Mouse (Mus musculus): ENCODE results near the gene Ric3. TPM values are rescaled to one million over a fixed set of nuclear protein-coding genes. Genes with fewer than 3 reads are reported as not detected.

Ric3 gene
- polyA plus RNA-seq, 1 experiment from 2014 or later: 5.1 TPM

DNA sequence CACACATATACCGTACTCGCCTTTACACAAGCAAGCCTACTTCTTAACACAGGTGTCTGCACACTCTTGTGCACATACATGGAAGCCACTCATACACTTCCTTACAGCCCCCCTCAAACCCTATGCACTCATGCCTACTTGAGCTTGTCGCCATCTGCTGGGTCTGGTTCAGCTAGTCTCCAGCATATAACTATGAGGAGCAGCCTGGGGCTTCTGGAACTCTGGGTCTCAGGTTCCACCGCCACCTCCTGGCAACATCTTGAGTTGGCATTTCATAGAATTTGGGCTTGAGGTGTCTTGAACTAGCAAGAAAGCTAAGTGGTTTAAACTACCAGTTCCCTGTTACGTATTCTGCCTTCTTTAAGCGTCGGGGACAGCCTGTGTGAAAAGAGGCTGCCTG is 63.9 kb downstream of the Ric3 start:
- Histone ChIP-seq H3K9me3 (ENCODE audit: control insufficient read depth, low read length) (no peaks in the 10 kb centered on the region), H3K27me3 (ENCODE audit: control insufficient read depth, insufficient read depth, low read length) (no peaks in the 10 kb centered on the region), H3K36me3 (ENCODE audit: control insufficient read depth, insufficient read depth, low read length) (no peaks in the 10 kb centered on the region), H3K27ac (replicated peaks; ENCODE audit: low read depth, low read length) (no peak overlapping the region), H3K4me2 (ENCODE audit: low read depth, severe bottlenecking) (no peak overlapping the region), H3K4me3 (ENCODE audit: low read depth, low read length) (no peak overlapping the region), H3K4me1 (ENCODE audit: control insufficient read depth, insufficient read depth, low read length) (no peaks in the 10 kb centered on the region), H3K9ac (ENCODE audit: low read length) (no peak overlapping the region)
- ATAC-seq (ENCODE audit: insufficient number of reproducible peaks, low FRiP score, low TSS enrichment, low read depth) (no peak), DNase-seq (ENCODE audit: low spot score) (no peak)
- WGBS: 86% methylated on average over 7 of the region's 7 CpGs

DNA sequence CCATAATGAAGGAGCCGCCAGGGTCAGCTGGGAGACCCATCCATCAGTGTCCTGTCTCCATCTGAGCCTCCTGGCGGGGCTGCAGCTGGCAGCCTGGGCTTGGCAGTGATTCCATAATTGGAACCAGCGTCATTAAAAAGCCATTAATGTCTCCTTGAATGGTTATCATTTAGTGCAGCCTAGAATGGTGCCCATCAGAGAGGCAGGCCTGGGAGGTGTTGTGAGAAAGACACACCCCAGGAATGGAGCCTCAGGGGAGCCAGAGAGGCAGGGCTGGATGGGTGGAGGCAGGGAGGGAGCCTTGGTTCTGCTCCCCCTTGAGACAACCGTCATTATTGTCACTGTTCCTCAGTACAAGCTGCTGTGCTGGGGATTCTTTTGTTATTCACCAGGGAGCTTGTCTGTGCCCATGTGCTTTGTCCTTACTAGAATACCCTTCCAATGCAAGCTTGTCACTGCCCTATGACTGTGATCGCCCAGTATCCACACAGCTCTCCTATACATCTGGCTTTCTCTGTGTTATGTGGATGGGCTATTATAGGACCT is 66.7 kb downstream of the Ric3 start:
- H3K4me2 ChIP-seq (ENCODE audit: low read depth, severe bottlenecking): no peak overlapping the region
- H3K4me3 ChIP-seq (ENCODE audit: low read depth, low read length): no peak overlapping the region
- H3K4me1 ChIP-seq (ENCODE audit: control insufficient read depth, insufficient read depth, low read length): peaks cover 2% of the 10 kb centered on the region; the same call in 1 of the 2 replicates
- no peak overlapping the region for H3K27ac ChIP-seq (replicated peaks; ENCODE audit: low read depth, low read length)
- H3K36me3 ChIP-seq (ENCODE audit: control insufficient read depth, insufficient read depth, low read length): no peaks in the 10 kb centered on the region
- peaks cover 5% of the 10 kb centered on the region for H3K27me3 ChIP-seq (ENCODE audit: control insufficient read depth, insufficient read depth, low read length)
- no peak for DNase-seq (ENCODE audit: low spot score)
- WGBS: 25% methylated on average over 5 of the region's 5 CpGs
- no peak for ATAC-seq (ENCODE audit: insufficient number of reproducible peaks, low FRiP score, low TSS enrichment, low read depth)
- no peak overlapping the region for H3K9ac ChIP-seq (ENCODE audit: low read length)
- no peaks in the 10 kb centered on the region for H3K9me3 ChIP-seq (ENCODE audit: control insufficient read depth, low read length)

DNA sequence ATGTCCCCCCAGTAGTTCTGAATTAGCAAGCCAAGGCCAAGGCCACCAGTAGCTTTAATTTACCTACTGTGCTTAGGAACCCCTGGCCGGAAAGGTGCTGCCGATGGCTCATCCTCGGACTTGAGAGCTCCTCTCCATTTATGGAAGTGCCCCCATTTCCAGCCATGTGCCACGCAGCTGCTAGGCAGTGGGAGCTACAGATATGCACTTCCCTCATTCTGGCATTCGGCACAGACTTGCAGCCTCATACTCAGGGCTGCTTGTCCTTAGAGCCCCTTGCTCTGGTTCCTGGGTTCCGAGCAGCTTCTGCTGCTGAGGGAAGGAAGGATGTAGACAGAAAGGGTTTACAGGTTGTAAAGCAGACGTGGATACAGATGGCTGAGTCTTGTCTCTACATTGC is 68.3 kb downstream of the Ric3 start:
- H3K9me3 ChIP-seq (ENCODE audit: control insufficient read depth, low read length): no peaks in the 10 kb centered on the region
- no peak overlapping the region for H3K27ac ChIP-seq (replicated peaks; ENCODE audit: low read depth, low read length)
- peaks cover 3% of the 10 kb centered on the region; the same call in 1 of the 2 replicates for H3K4me1 ChIP-seq (ENCODE audit: control insufficient read depth, insufficient read depth, low read length)
- no peak overlapping the region for H3K4me2 ChIP-seq (ENCODE audit: low read depth, severe bottlenecking)
- 80% methylated on average over 7 of the region's 7 CpGs for WGBS
- peaks cover 18% of the 10 kb centered on the region for H3K27me3 ChIP-seq (ENCODE audit: control insufficient read depth, insufficient read depth, low read length)
- DNase-seq (ENCODE audit: low spot score) (no peak), ATAC-seq (ENCODE audit: insufficient number of reproducible peaks, low FRiP score, low TSS enrichment, low read depth) (no peak)
- no peak overlapping the region for H3K4me3 ChIP-seq (ENCODE audit: low read depth, low read length)
- no peaks in the 10 kb centered on the region for H3K36me3 ChIP-seq (ENCODE audit: control insufficient read depth, insufficient read depth, low read length)
- H3K9ac ChIP-seq (ENCODE audit: low read length): no peak overlapping the region

DNA sequence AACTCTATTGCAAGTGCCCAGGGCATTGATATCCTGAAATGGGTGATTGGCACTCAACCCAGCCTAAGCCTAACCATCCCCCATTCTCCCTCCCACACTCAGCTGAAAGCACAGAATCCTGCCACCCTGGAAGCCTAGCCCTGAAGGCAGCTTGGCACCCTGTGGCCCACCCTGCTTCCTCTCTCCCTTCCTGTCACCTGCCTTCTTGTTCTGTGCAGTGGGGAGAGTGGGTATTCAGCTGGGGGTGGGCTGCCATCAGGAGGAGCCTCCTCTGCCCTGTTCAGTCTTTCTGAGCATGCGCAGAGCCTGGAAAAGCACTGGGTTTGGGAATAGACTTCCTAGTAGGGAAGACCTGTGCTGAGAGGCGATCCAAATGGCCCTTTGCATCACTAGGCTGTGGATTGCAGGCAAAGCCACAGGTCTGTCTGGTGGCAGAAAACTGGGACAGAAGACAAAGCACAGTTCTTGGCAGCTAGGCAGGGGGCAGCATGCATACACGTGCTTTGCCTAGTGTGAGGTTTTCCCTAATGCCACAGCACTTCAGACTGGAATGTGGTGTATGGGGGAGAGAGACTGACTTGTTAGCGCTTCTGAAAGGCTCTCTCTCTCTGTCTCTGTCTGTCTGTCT is 70.0 kb downstream of the Ric3 start:
- H3K4me1 ChIP-seq (ENCODE audit: control insufficient read depth, insufficient read depth, low read length): peaks cover 3% of the 10 kb centered on the region; the same call in 1 of the 2 replicates
- DNase-seq (ENCODE audit: low spot score) (no peak), ATAC-seq (ENCODE audit: insufficient number of reproducible peaks, low FRiP score, low TSS enrichment, low read depth) (no peak)
- H3K27me3 ChIP-seq (ENCODE audit: control insufficient read depth, insufficient read depth, low read length): peaks cover 18% of the 10 kb centered on the region
- H3K36me3 ChIP-seq (ENCODE audit: control insufficient read depth, insufficient read depth, low read length): no peaks in the 10 kb centered on the region
- no peaks in the 10 kb centered on the region for H3K9me3 ChIP-seq (ENCODE audit: control insufficient read depth, low read length)
- H3K4me2 ChIP-seq (ENCODE audit: low read depth, severe bottlenecking): no peak overlapping the region
- WGBS: 42% methylated on average over 4 of the region's 4 CpGs
- no peak overlapping the region for H3K27ac ChIP-seq (replicated peaks; ENCODE audit: low read depth, low read length)
- no peak overlapping the region for H3K4me3 ChIP-seq (ENCODE audit: low read depth, low read length)
- no peak overlapping the region for H3K9ac ChIP-seq (ENCODE audit: low read length)

DNA sequence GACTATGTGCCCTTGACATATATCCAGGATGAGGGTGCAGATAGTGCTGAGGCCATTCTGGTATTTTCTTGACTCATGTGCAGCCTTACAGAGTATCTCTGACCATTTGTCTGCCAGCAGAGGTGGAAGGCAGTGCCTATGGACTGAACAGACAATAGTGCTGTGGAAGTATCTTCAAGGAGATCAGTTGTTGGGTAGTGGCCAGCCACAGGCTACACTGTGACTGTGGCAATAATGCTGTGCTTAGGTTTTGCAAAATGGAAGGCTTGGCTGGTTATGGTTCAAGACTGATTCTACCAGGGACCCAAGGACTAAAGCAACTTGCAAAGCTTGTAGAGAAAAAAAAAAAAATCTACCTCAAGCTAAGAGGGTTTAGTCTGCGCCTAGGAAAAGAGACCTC is 70.6 kb downstream of the Ric3 start:
- WGBS: 86% methylated on average over 1 of the region's 1 CpGs
- no peak overlapping the region for H3K4me2 ChIP-seq (ENCODE audit: low read depth, severe bottlenecking)
- no peak overlapping the region for H3K4me3 ChIP-seq (ENCODE audit: low read depth, low read length)
- ATAC-seq (ENCODE audit: insufficient number of reproducible peaks, low FRiP score, low TSS enrichment, low read depth): no peak
- no peaks in the 10 kb centered on the region for H3K36me3 ChIP-seq (ENCODE audit: control insufficient read depth, insufficient read depth, low read length)
- no peak for DNase-seq (ENCODE audit: low spot score)
- H3K4me1 ChIP-seq (ENCODE audit: control insufficient read depth, insufficient read depth, low read length): peaks cover 3% of the 10 kb centered on the region; the same call in 1 of the 2 replicates
- no peak overlapping the region for H3K9ac ChIP-seq (ENCODE audit: low read length)
- H3K9me3 ChIP-seq (ENCODE audit: control insufficient read depth, low read length): no peaks in the 10 kb centered on the region
- no peak overlapping the region for H3K27ac ChIP-seq (replicated peaks; ENCODE audit: low read depth, low read length)
- peaks cover 18% of the 10 kb centered on the region for H3K27me3 ChIP-seq (ENCODE audit: control insufficient read depth, insufficient read depth, low read length)

DNA sequence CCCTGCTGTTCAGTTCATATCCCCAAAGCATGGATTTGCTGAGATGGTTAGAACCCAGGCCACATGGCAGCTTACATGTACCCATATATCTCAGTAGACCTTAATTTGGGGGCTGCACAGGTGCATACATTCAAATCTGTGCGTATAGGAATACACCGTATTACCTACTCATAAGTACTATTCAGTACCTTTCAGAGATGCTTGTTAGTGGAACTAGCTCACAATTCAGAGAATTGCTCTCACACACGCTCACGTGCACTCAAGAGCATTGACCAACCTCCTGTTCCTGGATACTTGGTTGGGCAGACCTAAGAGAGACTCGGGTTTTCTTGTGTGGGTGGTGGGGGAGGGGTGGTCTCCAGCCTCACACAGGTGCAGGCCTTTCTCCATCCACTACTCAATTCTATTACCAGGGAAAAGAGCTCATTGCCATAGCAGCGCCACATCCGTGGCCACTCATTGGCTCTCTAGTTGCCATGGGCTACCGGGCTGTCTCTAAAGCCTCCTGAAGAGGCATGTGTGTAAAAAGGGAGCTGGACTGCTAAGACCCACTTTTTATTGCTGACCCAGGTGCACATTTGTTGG is 71.4 kb downstream of the Ric3 start:
- peak overlapping the region; percentile 69 for H3K4me3 ChIP-seq (ENCODE audit: low read depth, low read length)
- H3K9ac ChIP-seq (ENCODE audit: low read length): peak overlapping the region; percentile 69; the same call in 1 of the 2 replicates
- peaks cover 3% of the 10 kb centered on the region; the same call in 1 of the 2 replicates for H3K4me1 ChIP-seq (ENCODE audit: control insufficient read depth, insufficient read depth, low read length)
- peaks cover 18% of the 10 kb centered on the region for H3K27me3 ChIP-seq (ENCODE audit: control insufficient read depth, insufficient read depth, low read length)
- H3K27ac ChIP-seq (replicated peaks; ENCODE audit: low read depth, low read length): no peak overlapping the region
- H3K36me3 ChIP-seq (ENCODE audit: control insufficient read depth, insufficient read depth, low read length): no peaks in the 10 kb centered on the region
- DNase-seq (ENCODE audit: low spot score): peak; percentile 29
- H3K4me2 ChIP-seq (ENCODE audit: low read depth, severe bottlenecking): peak overlapping the region; percentile 92; the same call in 1 of the 2 replicates
- H3K9me3 ChIP-seq (ENCODE audit: control insufficient read depth, low read length): no peaks in the 10 kb centered on the region
- ATAC-seq (ENCODE audit: insufficient number of reproducible peaks, low FRiP score, low TSS enrichment, low read depth): 0 out of 2 replicates have a peak, but pooled peaks have one; percentile 31
- WGBS: 52% methylated on average over 8 of the region's 8 CpGs

DNA sequence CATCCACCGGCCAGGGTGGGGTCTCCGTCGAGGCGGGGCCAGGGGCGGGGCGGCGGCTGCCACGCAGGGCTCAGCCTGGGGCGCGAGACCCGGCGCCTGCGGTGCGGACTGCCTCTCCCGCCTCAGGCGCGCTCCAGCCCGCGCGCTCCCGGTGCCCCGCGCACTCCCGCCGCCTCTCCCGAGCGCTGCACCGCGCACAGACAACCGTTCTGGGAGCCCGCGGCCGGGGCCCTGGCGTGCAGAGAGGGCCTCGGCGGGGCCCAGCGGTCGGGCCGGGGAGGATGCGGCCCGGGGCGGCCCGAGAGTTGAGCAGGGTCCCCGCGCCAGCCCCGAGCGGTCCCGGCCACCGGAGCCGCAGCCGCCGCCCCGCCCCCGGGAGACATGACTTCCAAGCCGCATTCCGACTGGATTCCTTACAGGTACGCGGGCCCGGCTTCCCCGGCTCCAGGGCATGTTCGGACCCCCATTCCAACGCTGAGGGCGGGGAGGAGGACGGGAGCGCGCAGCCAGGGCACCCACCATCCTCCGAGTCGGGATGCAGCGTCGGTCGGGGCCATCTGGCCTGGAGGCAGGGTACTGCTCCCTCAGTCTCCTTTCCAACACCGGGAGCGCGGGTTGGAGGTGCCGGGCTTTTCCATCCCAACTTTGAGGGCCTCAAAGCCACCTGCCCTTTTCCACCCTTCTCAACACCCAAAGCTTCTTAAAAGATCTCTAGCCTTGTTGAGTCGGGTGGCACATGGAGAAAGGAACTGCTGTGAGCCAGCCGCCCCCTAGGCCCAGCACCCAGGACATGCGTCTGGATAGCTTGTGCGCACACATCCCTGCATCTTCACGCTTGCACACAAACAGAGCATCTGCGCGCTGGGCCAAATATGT is 72.2 kb downstream of the Ric3 start:
- Histone ChIP-seq H3K27ac (replicated peaks; ENCODE audit: low read depth, low read length) (no peak overlapping the region), H3K36me3 (ENCODE audit: control insufficient read depth, insufficient read depth, low read length) (no peaks in the 10 kb centered on the region), H3K9me3 (ENCODE audit: control insufficient read depth, low read length) (no peaks in the 10 kb centered on the region), H3K9ac (ENCODE audit: low read length) (peak overlapping the region; percentile 69), H3K4me3 (ENCODE audit: low read depth, low read length) (peak overlapping the region; percentile 69), H3K27me3 (ENCODE audit: control insufficient read depth, insufficient read depth, low read length) (peaks cover 18% of the 10 kb centered on the region), H3K4me1 (ENCODE audit: control insufficient read depth, insufficient read depth, low read length) (peaks cover 3% of the 10 kb centered on the region; the same call in 1 of the 2 replicates), H3K4me2 (ENCODE audit: low read depth, severe bottlenecking) (peak overlapping the region; percentile 92)
- WGBS: 3% methylated on average over 49 of the region's 82 CpGs
- ATAC-seq (ENCODE audit: insufficient number of reproducible peaks, low FRiP score, low TSS enrichment, low read depth): peak; percentile 71
- DNase-seq (ENCODE audit: low spot score): peak; percentile 65

DNA sequence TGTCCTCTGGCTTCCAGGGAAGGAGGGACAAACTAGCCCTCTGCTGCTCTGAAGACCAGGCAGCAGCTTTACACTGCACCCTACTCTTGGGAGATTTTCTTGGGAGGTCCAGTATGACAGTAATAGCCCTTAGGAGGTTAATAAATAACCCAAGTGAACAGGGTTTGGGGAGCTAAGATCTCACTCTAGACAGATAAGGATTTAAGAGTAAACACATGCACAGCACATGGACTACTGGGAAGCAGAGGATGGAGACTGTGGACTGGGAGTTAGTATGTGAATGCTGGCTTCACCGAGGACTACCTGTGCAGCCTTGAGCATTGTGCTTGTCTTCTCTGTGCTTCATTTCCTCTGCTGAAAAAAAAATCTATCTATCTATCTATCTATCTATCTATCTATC is 73.9 kb downstream of the Ric3 start:
- Histone ChIP-seq H3K27me3 (ENCODE audit: control insufficient read depth, insufficient read depth, low read length) (peaks cover 18% of the 10 kb centered on the region), H3K4me3 (ENCODE audit: low read depth, low read length) (no peak overlapping the region), H3K27ac (replicated peaks; ENCODE audit: low read depth, low read length) (no peak overlapping the region), H3K4me1 (ENCODE audit: control insufficient read depth, insufficient read depth, low read length) (peaks cover 3% of the 10 kb centered on the region; the same call in 1 of the 2 replicates), H3K4me2 (ENCODE audit: low read depth, severe bottlenecking) (no peak overlapping the region), H3K9ac (ENCODE audit: low read length) (no peak overlapping the region), H3K9me3 (ENCODE audit: control insufficient read depth, low read length) (no peaks in the 10 kb centered on the region), H3K36me3 (ENCODE audit: control insufficient read depth, insufficient read depth, low read length) (no peaks in the 10 kb centered on the region)
- 81% methylated on average over 1 of the region's 1 CpGs for WGBS
- no peak for DNase-seq (ENCODE audit: low spot score)
- ATAC-seq (ENCODE audit: insufficient number of reproducible peaks, low FRiP score, low TSS enrichment, low read depth): no peak

Data from limb, embryonic 11.5 days (tissue).